Mouse (Mus musculus): Measurements from ENCODE around the gene Cdh23. TPM values are rescaled to one million over a fixed set of nuclear protein-coding genes. Genes with fewer than 3 reads are reported as not detected.
A peak's percentile ranks its signal among the peaks of the same experiment; 100 is the strongest.

Cdh23 gene
- polyA plus RNA-seq, 1 experiment from 2014 or later = 0.35 TPM

DNA sequence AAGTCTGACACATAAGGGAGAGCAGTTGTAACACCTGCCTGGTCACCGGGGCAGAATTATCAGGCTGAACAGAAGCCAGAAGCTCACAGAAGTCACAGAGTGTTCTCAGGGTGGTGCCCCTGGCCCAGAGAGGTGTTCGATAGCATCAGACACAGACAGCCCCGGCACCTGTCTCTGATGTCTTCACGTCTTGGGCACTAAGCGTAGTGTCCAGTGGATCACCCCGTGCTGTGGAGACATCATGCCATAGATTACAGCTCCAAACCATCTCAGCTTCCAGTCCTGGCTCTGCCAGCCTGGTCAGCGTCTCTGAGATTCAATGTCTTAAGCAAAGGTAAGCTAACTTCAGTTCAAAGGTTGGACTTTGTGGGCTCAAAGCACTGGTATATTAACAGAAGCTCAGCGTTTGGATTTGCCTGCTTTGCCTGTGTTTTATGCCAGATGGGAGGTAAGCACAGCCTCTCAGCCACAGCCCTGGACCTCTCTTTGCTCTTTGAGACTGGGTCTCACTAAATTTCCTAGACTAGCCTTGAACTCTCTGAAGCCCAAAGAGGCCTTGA is 429.4 kb downstream of the Cdh23 start:
- 75% methylated on average over 8 of the region's 8 CpGs for WGBS
- Histone ChIP-seq H3K9ac (replicated peaks; ENCODE audit: low read depth) (no peak overlapping the region), H3K9me3 (ENCODE audit: low read length) (no peaks in the 10 kb centered on the region), H3K27ac (ENCODE audit: low read length) (no peak overlapping the region), H3K36me3 (ENCODE audit: insufficient read depth, low read length) (no peaks in the 10 kb centered on the region), H3K4me1 (ENCODE audit: insufficient read depth, low read depth, low read length) (no peaks in the 10 kb centered on the region), H3K4me3 (ENCODE audit: low read depth, low read length) (no peak overlapping the region), H3K27me3 (replicated peaks; ENCODE audit: insufficient read depth, low read length) (no peaks in the 10 kb centered on the region), H3K4me2 (replicated peaks; ENCODE audit: low read depth, low read length) (no peak overlapping the region)
- no peak for ATAC-seq
- TF ChIP-seq CTCF (IDR thresholded peaks at IDR 0.05) (no peak), EP300 (IDR thresholded peaks at IDR 0.05) (no peak)
- DNase-seq (ENCODE audit: low spot score) = no peak

DNA sequence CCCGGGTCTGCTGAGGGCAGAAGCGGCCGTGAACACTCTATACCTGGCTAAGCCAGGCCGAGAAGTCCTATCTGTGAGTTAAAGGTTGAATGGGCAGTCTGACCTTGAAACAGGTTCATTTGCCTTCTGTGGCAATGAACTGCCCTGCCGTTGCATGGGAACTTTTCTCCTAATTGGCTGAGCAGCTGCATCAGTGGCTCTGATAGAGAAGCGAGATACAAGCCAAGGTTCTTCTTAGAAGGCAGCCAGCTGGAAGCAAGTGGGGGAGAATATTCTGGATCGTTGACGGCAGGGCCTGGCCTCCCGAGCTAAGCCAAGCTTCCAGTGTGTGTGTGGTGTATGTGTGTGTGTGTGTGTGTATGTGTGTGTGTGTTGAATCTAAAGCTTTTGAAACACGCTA is 431.0 kb downstream of the Cdh23 start:
- WGBS = 75% methylated on average over 10 of the region's 10 CpGs
- DNase-seq (ENCODE audit: low spot score) = peak; percentile 69
- no peak overlapping the region for H3K9ac ChIP-seq (replicated peaks; ENCODE audit: low read depth)
- H3K4me3 ChIP-seq (ENCODE audit: low read depth, low read length) = no peak overlapping the region
- no peaks in the 10 kb centered on the region for H3K4me1 ChIP-seq (ENCODE audit: insufficient read depth, low read depth, low read length)
- no peak overlapping the region for H3K27ac ChIP-seq (ENCODE audit: low read length)
- H3K9me3 ChIP-seq (ENCODE audit: low read length) = no peaks in the 10 kb centered on the region
- H3K27me3 ChIP-seq (replicated peaks; ENCODE audit: insufficient read depth, low read length) = no peaks in the 10 kb centered on the region
- TF ChIP-seq EP300 (IDR thresholded peaks at IDR 0.05) (no peak), CTCF (IDR thresholded peaks at IDR 0.05) (no peak)
- ATAC-seq = no peak
- H3K4me2 ChIP-seq (replicated peaks; ENCODE audit: low read depth, low read length) = no peak overlapping the region
- no peaks in the 10 kb centered on the region for H3K36me3 ChIP-seq (ENCODE audit: insufficient read depth, low read length)

DNA sequence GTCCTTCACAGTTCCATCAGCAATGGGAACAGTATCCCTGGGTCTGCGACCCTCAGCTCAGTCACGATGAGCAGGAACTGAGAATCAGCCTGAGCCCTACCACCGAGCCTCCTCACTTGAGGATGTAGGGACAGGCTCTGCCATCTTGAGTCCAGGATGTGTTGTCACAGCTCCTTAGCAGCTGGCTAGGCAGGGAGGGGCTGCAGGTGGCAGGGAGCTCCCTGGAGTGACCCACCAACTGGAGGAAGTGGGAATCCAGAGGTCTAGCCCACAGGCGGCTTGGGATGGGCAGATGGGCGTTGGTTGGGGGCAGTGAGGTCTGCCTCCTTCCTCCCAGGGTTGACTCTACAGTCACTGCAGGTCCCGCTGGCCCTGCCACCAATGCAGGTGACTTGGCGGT is 432.9 kb downstream of the Cdh23 start:
- H3K4me1 ChIP-seq (ENCODE audit: insufficient read depth, low read depth, low read length) = no peaks in the 10 kb centered on the region
- H3K9ac ChIP-seq (replicated peaks; ENCODE audit: low read depth) = no peak overlapping the region
- DNase-seq (ENCODE audit: low spot score) (no peak), ATAC-seq (no peak)
- no peak for TF ChIP-seq EP300 (IDR thresholded peaks at IDR 0.05)
- TF ChIP-seq CTCF (IDR thresholded peaks at IDR 0.05) = no peak
- no peak overlapping the region for H3K4me3 ChIP-seq (ENCODE audit: low read depth, low read length)
- no peak overlapping the region for H3K4me2 ChIP-seq (replicated peaks; ENCODE audit: low read depth, low read length)
- H3K27ac ChIP-seq (ENCODE audit: low read length) = no peak overlapping the region
- no peaks in the 10 kb centered on the region for H3K27me3 ChIP-seq (replicated peaks; ENCODE audit: insufficient read depth, low read length)
- no peaks in the 10 kb centered on the region for H3K36me3 ChIP-seq (ENCODE audit: insufficient read depth, low read length)
- H3K9me3 ChIP-seq (ENCODE audit: low read length) = no peaks in the 10 kb centered on the region
- 84% methylated on average over 7 of the region's 7 CpGs for WGBS

GRCm38 (mm10) chr10:60262386-60262785 is 433.9 kb downstream of the Cdh23 start:
- WGBS = 6% methylated on average over 3 of the region's 3 CpGs
- Histone ChIP-seq H3K4me1 (ENCODE audit: insufficient read depth, low read depth, low read length) (no peaks in the 10 kb centered on the region), H3K9me3 (ENCODE audit: low read length) (no peaks in the 10 kb centered on the region), H3K4me2 (replicated peaks; ENCODE audit: low read depth, low read length) (no peak overlapping the region), H3K9ac (replicated peaks; ENCODE audit: low read depth) (no peak overlapping the region), H3K27me3 (replicated peaks; ENCODE audit: insufficient read depth, low read length) (no peaks in the 10 kb centered on the region), H3K36me3 (ENCODE audit: insufficient read depth, low read length) (no peaks in the 10 kb centered on the region), H3K4me3 (ENCODE audit: low read depth, low read length) (no peak overlapping the region), H3K27ac (ENCODE audit: low read length) (no peak overlapping the region)
- ATAC-seq (peak; percentile 95), DNase-seq (ENCODE audit: low spot score) (peak; percentile 88)
- TF ChIP-seq CTCF (IDR thresholded peaks at IDR 0.05) (no peak), EP300 (IDR thresholded peaks at IDR 0.05) (peak; percentile 81)

DNA sequence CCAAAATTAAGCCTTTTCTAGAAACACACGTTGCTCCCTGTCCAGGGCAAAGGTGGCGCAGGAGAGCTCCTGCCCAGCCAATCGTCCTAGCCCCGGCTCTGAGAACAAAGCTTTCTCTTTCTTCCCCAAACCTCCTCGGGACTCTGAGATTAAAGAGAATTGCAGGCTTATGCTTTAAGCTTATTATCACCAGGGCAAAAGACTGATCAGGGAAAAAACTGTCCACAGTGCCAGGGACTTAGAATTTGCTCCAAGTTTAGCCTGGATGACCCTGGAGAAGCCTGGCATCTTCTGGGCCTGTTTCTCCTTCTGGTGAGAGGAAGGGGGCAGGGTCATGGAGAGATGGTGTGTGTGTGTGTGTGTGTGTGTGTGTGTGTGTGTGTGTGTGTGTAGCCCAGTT is 434.8 kb downstream of the Cdh23 start:
- no peak overlapping the region for H3K9ac ChIP-seq (replicated peaks; ENCODE audit: low read depth)
- WGBS = 48% methylated on average over 5 of the region's 5 CpGs
- DNase-seq (ENCODE audit: low spot score) = no peak

DNA sequence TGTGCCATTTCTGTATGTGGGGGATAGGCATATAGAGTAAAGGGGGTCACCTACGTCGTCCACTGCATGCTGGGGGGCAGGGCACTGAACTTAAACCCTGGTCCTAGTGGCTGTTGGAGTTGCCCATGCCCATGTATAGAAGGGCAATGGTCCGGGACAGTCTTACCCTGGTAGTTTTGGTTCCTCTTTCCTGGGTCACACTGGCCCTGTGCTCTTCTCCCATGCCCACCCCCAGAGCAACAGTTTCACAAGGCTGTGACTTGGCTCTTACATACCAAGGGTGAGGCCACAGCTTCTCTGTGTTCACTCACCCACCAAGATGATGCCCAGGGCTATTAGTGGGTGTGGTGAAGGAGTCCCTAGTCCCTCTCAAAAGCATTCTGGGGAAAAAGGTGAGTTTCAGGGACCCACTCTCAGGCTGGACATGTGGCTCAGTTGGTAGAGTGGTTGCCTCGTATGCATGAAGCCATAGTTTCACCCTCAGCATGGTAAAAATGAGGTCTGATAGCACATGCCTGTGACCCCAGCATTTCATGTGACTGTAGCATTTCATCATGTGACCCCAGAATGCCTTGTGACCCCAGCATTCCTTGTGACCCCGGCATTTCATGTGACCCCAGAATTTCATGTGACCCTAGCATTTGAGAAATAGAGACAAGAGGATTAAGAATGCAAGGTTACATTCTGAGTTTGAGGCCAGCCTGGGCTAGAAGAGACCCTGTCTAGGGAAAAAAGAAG is 435.6 kb downstream of the Cdh23 start:
- Histone ChIP-seq H3K4me1 (ENCODE audit: insufficient read depth, low read depth, low read length) (no peaks in the 10 kb centered on the region), H3K4me3 (ENCODE audit: low read depth, low read length) (no peak overlapping the region), H3K9ac (replicated peaks; ENCODE audit: low read depth) (no peak overlapping the region), H3K36me3 (ENCODE audit: insufficient read depth, low read length) (no peaks in the 10 kb centered on the region), H3K4me2 (replicated peaks; ENCODE audit: low read depth, low read length) (no peak overlapping the region), H3K9me3 (ENCODE audit: low read length) (no peaks in the 10 kb centered on the region), H3K27me3 (replicated peaks; ENCODE audit: insufficient read depth, low read length) (no peaks in the 10 kb centered on the region), H3K27ac (ENCODE audit: low read length) (no peak overlapping the region)
- DNase-seq (ENCODE audit: low spot score) (peak; percentile 48), ATAC-seq (0 out of 2 replicates have a peak, but pooled peaks have one; percentile 36)
- no peak for TF ChIP-seq EP300 (IDR thresholded peaks at IDR 0.05)
- 82% methylated on average over 5 of the region's 5 CpGs for WGBS

More for the DNA sequence above, 434.8 kb downstream of the Cdh23 start:
- Histone ChIP-seq H3K27ac (ENCODE audit: low read length) (no peak overlapping the region), H3K4me1 (ENCODE audit: insufficient read depth, low read depth, low read length) (no peaks in the 10 kb centered on the region), H3K9me3 (ENCODE audit: low read length) (no peaks in the 10 kb centered on the region), H3K4me2 (replicated peaks; ENCODE audit: low read depth, low read length) (no peak overlapping the region), H3K27me3 (replicated peaks; ENCODE audit: insufficient read depth, low read length) (no peaks in the 10 kb centered on the region), H3K36me3 (ENCODE audit: insufficient read depth, low read length) (no peaks in the 10 kb centered on the region), H3K4me3 (ENCODE audit: low read depth, low read length) (no peak overlapping the region)
- no peak for ATAC-seq
- TF ChIP-seq CTCF (IDR thresholded peaks at IDR 0.05) = no peak
- no peak for TF ChIP-seq EP300 (IDR thresholded peaks at IDR 0.05)

Measured in lung, postnatal 0 days (tissue).